Mouse (Mus musculus) layer of hippocampus, postnatal 14 days (tissue): Measurements from ENCODE around the gene Hps1. TPM values are rescaled to one million over a fixed set of nuclear protein-coding genes. Genes with fewer than 3 reads are reported as not detected.

Experiments
- DNase-seq, 2 experiments: peaks; one replicate each; pipeline ENCODE4 v3.0.0; 2021 to 2022; ENCODE audit warnings: low spot score in 2 of 2, mixed read lengths in 1 of 2
- total RNA-seq, 2 experiments: library from RNA; stranded (reverse); gene quantifications; 2 replicates each; pipeline ENCODE4 v1.2.3; 2021

Gene Hps1
- total RNA-seq, 2 experiments from 2014 or later, result 7.2 to 9.9 TPM

DNA sequence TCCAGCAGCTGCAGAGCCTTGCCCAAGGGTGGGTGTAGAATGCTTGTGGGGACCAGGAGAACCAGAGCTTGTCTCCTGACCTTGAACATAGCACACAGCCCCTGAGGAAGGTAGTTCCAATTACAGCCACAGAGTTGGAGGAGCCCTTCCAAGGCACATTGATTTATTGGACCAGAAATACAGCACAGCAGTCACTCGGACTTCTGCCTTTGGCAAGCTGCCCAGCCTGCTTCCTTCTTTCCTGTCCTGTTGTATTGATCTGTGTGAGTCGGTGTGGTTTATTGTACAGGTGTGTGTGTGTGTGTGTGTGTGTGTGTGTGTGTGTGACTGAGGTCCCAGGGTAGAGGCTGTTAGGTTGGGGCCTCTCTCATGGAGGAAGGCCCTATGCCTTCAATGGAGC, 57.3 kb downstream of the Hps1 start:
- no peak for DNase-seq

DNA sequence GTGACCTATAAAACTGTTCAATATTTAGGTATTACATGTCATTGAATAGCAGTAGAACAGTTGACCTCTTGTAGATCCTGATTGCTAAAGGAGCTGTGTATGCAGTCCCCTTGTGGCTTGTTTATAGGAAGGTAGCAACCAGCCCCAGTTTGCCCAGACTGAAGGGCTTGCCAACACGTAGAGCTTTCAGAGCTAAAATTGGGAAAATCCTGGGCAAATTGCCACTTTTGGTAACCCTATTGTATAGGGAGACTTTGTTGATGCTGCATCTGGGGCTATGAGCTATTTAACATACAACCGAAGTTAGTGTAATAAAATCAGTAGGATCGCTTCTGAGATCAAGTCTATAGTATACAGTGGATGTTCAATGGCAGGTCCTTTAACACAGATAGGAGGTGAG, 61.7 kb downstream of the Hps1 start:
- no peak for DNase-seq

DNA sequence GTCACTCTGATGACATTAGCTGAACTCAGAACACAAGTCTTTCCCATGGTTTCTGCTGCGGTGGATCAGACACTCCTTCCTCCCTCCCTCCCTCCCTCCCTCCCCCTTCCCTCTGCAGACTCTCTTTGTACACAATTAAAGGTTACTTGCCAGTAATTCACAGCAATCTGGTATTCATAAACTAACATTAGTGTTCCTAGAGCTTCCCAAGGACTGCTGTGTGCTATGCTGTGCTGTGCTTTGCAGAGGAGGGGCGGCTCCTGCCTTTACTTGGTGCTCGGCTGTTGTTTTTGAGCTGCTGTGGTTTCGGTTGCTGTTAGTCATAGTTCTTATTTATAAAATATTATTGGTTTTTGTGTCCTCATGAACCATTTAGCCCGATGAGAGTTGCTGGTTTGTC, 62.1 kb downstream of the Hps1 start:
- no peak for DNase-seq

DNA sequence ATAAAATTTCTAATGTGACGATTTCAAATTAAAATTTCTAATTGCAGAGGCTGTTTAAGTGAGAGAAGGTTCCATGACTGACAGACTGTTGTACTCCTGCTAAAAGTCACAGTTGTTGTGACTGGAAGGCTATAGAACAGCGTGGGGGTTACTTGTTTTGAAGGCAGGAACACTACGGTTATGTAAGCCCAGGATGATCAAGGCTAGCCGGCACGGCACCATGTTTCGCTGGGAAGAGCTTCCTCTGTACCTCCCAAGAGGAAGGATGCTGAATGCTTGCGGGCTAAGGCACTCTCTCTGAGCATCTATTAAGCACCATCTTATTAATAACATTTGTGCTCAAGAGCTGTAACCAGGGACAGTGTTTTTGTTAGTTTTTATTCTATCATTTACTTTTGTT, 63.3 kb downstream of the Hps1 start:
- peak in 1 of 2 experiments; percentile 57 for DNase-seq

DNA sequence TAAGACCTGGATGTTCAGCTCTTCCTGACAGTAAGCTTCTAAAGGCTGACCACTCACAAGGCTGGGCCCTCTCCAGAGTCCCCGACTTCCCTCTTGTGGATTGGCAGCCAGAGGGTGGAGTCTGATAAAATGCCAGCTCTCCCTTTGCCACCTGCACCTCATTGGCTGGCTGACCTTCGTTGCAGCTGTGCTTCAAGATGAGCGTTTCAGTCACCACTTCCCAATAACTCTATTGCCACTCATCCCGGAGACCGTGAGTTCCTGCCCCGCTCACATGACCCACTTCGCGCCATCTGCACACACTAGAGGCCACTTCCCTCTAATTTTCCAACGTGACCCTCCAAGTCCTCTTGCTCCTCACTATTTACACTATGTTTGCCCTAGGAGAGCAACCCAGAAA, 66.0 kb downstream of the Hps1 start:
- DNase-seq, result no peak

Other genes starting within 250 kb of the Hps1 start
- gene Loxl4, start 167.2 kb downstream of the Hps1 start, total RNA-seq, result under 1 TPM in 1 of 2 experiments, not detected in 1; 0.32 TPM
- gene Pyroxd2, start 27.2 kb downstream of the Hps1 start, total RNA-seq, result 1 to 10 TPM; 3.0 to 3.1 TPM